Mouse (Mus musculus): ENCODE data around the gene Tex29. TPM values are rescaled to one million over a fixed set of nuclear protein-coding genes. Genes with fewer than 3 reads are reported as not detected.
"Not testable (repeated sequence)": the region's sequence is repeated elsewhere in the genome, so short reads cannot be mapped to it uniquely, and the experiment has no call there.

Tex29 gene
- total RNA-seq, 2 experiments from 2014 or later: not detected

DNA sequence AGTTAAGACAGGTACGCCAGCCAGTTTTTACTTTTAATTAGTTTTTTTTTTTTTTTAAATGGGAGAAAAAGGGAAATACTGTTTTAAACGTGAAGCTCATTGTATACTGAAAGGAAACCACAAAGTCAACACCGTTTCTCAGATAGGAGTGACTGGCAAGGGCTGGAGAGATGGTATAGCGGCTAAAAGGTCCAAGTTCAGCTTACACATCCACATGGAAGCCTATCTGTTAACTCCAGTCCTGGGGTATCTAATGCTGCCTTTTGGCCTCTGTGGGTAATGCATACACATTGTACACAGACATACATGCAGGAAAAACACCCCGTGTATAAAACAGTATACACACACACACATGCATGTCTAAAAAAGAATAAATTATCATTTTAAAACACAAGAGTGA, 8.3 kb upstream of the Tex29 start:
- no peak for DNase-seq

DNA sequence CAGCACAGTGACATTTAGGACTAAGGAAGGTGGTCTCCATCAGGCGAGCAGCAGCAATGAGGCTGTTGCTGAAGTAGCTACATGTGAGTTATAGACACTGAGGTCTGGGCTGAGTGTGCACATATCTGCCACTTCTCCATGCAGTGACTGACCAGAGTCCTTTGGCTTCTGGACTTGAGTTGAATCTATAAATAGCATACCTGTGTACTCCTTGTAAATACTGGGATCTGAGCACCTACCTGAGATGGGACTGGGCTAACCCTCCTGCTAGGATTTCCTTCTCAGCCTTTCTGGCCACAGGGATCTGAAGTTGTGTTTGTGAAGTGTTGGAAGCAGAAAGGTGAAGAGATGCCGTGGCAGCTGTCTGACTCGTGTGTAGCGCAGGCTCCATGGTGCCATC, 7.1 kb upstream of the Tex29 start:
- DNase-seq: no peak

DNA sequence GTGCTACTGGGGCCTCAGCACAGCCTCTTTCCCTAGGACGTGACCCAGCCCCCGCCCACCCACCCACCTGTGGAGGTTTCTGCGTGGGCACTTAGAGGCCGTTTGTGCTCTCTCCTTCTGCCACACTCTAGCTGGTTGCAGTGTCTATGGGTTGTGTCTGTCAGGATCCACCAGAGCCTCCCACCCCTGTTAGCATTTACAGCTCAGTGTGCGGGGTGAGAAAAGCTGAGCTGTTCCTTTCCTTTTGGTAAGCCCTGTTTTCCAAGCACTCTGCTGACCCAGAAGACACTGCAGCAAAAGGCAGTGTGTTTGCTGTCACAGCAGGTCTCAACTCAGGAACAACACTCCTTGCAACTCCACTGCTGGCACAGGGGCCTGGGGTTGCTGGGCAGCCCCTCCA, 6.1 kb upstream of the Tex29 start:
- no peak for DNase-seq

DNA sequence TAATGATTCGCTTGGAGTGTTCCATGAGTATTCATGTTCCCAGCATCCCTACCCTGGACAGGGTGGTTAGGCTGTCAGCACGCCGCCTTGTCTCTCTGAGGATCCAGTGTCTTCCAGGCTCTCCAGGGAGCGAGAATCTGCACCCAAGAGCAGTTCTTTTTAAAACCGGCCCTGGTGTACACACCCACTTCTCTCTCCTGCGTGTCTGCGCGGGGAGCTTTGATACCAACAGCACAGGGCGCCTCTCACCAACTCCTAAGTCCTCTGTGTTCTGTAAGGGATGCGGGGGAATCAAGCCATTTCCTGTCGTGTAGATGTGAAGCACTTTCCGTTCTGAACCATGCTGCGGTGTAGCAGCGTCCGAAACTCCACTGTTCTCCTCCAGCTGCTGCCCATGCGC, 5.6 kb upstream of the Tex29 start:
- no peak for DNase-seq

DNA sequence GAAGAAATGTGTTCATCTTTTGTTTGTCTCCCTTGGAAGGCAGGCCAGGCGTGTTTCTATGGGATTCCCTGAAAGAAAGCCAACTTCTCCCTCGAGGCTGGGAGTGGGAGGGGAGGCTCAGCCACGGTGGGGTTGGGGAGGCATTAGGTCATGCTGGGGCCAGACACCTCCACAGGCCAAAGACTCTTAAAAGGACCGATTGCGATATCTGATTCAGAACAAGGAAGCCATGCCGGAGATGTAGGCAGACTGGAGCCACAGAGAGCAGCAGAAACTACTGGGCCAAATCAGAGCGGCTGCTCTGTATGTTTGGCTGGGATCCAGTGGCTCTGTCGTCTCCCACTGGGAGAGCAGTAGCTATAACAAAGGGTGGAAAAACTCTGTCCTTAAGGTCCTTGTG, 1.3 kb downstream of the Tex29 start:
- DNase-seq: peak; percentile 19 to 40

DNA sequence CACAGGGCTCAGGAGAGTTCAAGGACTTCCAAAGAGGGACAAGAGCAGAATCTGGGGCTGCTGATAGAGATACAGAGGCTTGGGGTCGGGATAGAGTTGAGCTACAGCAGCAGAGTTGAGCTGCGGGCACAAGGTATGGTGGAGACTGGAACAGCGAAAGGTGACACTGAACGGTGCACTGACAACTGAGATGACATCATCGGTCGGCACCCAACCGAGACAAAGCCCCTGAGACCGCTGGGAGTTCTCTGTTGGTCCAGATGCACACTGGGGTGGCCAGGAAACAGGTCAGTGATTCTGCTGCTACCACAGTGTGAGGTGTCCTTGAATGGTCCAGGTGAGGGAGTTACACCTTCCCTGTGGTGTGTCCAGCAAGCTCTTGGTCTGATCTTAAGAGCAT, 2.5 kb downstream of the Tex29 start:
- no peak for DNase-seq

DNA sequence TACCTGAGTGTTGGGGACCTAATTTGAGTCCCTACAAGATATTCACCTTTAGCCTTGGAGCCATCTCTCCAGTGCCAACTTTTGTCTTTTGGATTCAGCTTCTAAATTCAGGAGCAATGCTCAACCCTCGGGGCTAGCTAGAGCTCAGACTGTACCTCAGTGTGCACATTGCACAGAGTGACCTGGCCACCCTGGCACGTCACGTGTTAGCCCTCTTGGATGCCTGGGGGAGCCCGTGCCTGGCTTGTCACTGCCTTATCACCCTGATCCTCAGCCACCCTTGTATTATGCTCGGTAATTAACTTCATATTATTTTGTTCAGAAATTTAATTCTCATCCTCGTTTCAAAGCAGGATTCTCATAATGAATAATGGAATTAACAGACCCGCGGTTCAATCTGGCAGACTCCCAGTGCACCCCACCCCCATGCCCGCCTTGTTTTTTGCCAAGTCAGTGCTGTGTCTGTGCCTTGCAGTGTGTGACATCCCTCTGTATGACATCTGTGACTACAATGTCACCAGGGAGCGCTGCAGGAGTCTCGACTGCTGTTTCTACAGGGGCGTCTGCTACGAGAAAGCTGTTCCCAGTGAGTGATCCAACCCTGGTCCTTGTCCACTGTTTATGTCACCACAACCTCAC, 3.5 kb downstream of the Tex29 start:
- no peak for DNase-seq

DNA sequence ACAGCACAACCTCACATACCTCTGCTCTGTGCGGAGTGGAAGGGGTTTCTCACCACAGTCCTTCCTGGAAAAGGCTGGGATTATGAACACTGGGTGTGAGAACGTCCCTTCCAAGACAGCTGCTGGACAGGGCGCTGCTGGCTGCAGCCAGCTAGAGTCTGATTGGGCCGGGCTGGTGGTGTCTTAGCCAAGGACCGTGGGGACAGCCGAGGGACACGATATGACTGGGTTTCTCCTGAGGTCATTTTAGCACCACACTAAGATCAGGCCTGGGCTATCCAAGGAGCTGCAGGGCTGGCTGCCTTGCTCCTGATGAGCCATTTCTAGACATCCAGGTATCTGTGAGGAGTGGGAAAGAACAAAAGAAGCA, 4.0 kb downstream of the Tex29 start:
- DNase-seq: peak; percentile 33 to 51

DNA sequence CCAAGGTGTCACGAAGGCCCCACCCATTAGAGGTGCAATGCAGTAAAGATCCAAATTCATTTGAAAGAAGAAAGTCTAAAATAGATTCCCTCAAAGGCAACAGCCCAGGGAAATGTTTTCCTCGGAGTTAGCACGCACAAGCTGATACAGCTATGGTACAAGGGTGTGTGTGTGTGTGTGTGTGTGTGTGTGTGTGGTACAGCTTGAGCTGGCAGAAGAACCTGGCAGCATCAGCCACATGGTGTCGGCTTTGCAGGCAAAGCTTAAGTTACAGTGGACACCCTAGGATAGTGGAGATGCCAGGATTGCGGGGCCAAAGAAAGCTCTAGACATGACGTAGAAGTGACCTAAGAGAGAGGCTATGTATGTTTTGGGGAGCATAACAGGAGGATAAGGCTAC, 6.5 kb downstream of the Tex29 start:
- no peak for DNase-seq

DNA sequence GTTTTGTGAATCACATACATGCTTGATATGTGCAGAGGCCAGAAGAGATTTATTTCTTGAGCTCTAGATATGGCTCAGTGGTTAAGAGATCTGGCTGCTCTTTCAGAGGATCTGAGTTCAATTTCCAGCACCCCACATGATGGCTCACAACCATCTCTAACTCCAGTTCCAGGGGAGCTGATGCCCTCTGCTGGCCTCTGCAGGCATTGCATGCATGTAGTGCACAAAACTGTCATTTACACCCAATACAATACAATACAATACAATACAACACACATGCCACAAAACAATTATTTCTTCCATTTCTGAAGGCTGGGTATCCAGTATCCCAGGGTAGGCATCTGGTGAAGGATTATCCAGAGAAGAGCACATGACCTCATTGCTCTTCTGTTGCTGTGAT, 27.6 kb downstream of the Tex29 start:
- DNase-seq: no peak

DNA sequence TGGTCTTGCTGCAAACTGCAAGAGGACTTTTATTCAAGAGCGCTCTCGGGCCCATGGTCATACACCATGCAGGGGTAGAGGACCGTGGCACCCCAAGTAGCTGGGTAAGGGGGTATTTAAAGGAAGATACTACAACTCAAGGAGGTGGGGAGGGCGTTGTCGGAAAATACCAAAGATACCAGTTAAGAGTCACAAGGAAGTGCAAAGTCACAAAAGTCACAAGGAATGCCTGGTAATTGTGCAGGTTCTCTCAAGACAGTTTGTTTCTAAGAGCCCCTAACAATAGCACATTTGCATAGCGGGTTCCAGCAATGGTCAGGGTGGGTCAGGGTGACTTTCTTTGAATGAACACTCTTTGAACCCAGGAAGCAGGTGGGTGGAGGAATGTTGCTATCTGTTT, 34.0 kb downstream of the Tex29 start:
- DNase-seq: not testable (repeated sequence)

DNA sequence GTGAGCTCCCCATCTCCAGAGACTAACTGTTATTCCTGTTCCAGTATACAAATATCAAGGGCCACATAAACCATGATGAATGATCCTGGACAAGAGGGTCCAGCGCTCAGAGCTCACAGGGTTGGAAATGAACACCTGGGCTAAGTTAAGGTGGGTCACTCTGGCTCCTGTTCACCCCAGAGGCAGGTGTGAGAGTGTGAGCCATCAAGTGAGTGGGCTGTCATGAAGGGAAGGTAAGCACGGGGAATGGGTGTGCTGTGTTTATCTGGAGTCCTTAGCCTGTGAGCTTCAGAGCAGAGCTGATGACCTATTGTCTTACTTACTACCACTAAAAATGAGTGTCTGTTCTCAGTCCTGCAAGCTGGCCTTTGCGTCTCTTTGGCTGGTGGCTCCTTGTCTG, 44.4 kb downstream of the Tex29 start:
- DNase-seq: no peak

DNA sequence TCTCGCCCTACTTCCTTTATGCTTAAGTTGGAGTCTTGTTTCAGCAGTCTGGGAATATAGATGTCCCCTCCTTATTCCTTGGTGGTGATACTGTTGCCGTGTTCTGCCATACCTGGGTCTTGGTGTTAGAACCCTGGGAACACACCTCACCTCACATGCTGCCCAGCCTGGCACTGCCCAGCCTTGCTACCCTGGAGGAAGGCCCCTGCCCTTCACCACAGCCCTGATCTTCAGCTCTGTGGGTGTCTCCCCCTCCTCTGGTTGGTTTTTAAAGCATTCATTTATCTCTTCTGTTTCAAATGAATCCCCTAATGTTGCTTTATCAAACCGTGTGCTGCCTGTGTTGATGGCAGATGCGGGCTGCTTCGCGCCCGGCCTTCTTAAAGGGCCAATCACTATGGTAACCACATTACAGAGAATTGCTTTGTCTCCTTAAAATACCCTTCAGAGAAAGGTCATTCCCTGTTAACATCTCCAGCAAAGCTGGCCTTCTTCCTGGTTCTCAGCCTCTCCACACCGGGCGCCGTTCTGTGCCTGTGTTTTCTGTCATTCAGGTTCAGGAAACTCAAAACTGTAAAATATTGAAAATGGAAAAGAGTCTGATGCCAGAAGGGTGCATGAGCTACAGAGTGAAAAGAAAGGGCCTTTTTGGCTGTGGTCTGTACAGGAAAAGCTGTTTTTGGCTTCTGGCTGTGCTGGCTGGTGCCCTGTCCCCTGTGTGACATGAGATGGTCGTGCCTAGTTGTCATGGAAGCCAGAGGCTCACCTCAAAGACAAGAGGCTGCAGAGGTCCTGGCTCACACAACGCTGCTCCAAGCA, 45.8 kb downstream of the Tex29 start:
- no peak for DNase-seq

DNA sequence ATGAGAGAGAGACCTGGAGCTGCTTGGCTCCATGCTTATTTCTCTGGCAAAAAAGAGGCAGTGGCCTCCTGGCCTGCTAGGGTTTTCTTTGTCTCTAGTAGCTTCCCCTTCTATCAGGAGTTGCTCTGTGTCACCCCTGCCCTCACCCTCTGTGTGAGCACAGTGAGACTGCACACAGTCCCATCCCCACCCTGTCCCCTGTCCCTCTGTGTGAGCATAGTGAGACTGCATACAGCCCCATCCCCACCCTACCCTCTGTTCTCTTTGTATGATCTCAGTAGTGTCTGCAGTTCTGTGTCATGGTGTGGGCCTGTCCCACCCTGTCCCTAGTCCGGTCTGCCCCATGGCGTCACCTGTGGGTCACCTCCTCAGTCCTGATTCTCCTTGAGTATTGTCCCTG, 46.5 kb downstream of the Tex29 start:
- no peak for DNase-seq

DNA sequence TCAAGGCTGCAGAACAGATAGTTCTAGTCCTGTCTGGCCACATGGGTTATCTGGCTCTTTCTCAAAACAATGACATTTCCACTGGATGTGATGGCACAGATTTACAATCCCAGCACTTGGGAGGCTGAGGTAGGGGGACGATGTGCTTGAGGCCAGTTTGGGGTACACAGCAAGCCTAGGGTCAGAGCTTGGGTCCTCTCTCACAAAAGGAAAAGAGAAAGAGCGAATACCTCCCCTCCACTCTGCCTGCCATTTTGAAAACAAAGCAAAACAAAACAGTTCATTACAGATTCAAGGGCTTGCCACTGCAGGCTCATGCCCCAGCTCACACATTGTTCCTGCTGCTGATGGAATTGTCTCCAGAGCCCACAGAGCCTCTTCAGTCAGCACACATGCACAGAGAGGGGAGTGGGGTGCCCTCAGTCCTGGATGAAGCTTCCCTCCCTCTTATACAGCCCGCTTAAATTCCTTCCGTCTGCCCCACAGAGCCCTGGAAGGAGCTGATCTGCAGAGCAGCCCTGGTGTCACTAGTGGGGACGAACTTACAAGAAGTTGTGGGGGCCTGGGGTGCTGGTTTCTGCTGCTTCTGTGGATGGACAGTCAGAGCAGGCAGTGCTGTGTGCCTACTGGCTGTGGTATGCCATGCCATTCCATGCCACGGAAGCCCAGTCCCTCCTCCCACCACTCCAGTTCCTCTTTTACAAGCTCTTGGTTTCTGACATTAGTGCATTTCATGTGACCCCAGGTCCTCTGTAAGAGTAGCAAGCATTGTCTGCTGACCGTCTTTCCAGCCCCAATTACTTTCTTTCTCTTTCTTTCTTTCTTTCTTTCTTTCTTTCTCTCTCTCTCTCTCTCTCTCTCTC, 49.1 kb downstream of the Tex29 start:
- DNase-seq: no peak

DNA sequence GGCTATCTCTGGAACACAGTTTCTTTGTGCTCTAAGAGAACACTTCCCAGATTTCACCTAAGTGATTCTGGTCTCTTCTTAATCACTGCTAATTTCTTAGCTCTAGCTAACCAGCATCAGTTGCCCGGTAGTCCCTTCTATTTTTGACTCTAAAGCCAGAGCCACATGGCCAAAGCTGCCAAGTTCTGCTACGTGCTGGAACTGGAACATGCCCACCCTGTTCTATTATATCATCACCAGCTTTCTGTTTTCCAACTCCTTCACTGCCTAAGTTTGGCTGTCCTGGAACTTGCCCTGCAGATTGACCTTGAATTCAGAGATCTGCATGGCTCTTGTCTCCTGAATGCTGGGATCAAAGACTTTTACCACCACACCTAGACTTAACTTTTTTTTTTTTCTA, 52.5 kb downstream of the Tex29 start:
- DNase-seq: peak; percentile 51 to 69

DNA sequence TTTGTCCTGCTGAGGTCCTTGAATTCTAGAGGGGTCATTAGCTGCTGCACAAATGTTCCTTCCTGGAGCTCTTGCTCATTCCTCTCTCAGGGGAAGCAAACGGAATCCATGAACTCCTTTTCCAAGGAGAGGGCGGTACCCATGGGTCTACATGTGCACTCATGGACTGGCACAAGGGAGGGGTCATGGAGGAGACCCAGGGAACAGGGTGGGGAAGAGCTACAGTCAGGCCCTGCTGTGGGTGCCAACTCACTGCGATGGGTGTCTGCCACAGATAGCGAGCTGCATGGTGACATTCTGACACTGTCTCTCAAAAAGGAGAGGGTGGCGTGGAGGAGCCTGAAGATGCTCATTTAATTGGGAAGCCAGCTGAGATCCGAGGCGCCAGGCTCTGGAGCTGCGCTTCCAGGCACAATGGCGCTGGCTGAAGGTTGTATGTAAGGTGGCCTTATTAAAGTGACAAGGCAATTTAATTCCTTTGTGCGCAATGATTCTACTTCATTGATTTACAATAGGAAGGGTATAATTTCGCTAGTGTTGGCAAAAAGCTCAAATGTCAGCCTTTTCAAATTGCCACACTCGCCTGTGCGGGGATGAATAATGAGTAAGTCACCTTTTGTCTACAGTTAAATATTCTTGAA, 55.9 kb downstream of the Tex29 start:
- no peak for DNase-seq

DNA sequence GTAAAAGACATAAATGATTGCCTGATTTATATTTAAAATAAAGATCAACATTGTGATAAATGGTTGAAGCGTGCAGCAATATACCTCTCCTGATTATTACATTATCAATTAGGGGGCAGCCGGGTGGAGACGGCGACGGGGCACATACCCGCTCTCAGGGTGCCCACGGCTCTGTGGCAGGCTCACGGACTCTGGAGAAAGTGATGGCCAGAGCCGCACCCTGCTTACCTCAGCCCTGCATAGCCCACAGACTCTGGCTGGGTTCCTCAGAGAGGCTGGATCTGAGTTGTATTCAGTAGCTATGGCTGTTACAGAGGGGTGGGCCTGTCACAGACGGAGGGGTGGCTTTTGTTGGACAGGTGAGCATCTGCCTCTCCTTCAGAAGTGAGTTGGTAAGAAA, 56.4 kb downstream of the Tex29 start:
- no peak for DNase-seq

DNA sequence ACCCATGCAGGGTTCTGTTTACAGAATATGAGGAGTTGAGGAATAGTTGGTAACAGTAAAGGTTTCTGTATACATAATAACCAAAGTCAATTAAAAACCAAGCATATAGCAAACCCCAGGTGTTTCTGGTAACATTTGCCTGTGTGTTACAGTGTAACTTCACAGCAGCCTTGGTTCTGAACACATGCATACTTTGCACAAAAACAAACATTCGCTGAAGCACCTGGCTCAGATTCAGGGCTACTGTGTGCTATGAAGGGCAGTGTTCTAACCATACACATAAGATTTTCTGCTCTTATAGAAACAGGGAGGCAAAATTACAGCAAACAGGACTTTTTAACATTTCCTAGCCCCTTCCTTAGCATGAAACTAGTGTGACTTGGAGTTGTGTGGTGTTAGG, 58.5 kb downstream of the Tex29 start:
- no peak for DNase-seq
